Mouse (Mus musculus): ENCODE results near the gene P3h4. TPM values are rescaled to one million over a fixed set of nuclear protein-coding genes. Genes with fewer than 3 reads are reported as not detected.

P3h4 gene
- polyA plus RNA-seq (2012; rRNA removed; ENCODE audit: low replicate concordance): 22.4 and 40.4 TPM in 2 replicates

GRCm38 (mm10) chr11:100414021-100414913, at the start of gene P3h4:
Gene P3h4 (minus strand): TSS chr11:100414836.

GRCm38 (mm10) chr11:100441797-100442196, 27.2 kb upstream of the P3h4 start, which contains the start of the genes Nt5c3b and Klhl10:
Gene Nt5c3b (minus strand): TSS chr11:100441808.
Gene Klhl10 (plus strand): TSS chr11:100441917.

GRCm38 (mm10) chr11:100414914-100415822, 532 bp upstream of the P3h4 start, which contains the start of gene Fkbp10:
Gene Fkbp10 (plus strand): TSS chr11:100415697.

GRCm38 (mm10) chr11:100397600-100398389, 16.8 kb downstream of the P3h4 start, which contains the start of gene Jup:
Gene Jup (minus strand): TSS chr11:100397763.

Other genes starting within 250 kb of the P3h4 start
- gene Krt9, start 221.6 kb downstream of the P3h4 start, polyA plus RNA-seq (2012; rRNA removed; ENCODE audit: low replicate concordance): not detected in 2 replicates
- gene Krt14, start 207.3 kb downstream of the P3h4 start, polyA plus RNA-seq (2012; rRNA removed; ENCODE audit: low replicate concordance): 52.1 and 78.7 TPM in 2 replicates
- not detected in 2 replicates for gene Krt16, start 165.9 kb downstream of the P3h4 start, polyA plus RNA-seq (2012; rRNA removed; ENCODE audit: low replicate concordance)
- gene Krt17, start 153.8 kb downstream of the P3h4 start, polyA plus RNA-seq (2012; rRNA removed; ENCODE audit: low replicate concordance): 34.7 and 41.4 TPM in 2 replicates
- 0.07 and 0.12 TPM in 2 replicates for gene Krt42, start 145.0 kb downstream of the P3h4 start, polyA plus RNA-seq (2012; rRNA removed; ENCODE audit: low replicate concordance)
- 105 and 139 TPM in 2 replicates for gene Eif1, start 95.0 kb downstream of the P3h4 start, polyA plus RNA-seq (2012; rRNA removed; ENCODE audit: low replicate concordance)
- not detected in 2 replicates for gene Gast, start 80.4 kb downstream of the P3h4 start, polyA plus RNA-seq (2012; rRNA removed; ENCODE audit: low replicate concordance)
- 11.5 and 15.2 TPM in 2 replicates for gene Hap1, start 58.7 kb downstream of the P3h4 start, polyA plus RNA-seq (2012; rRNA removed; ENCODE audit: low replicate concordance)
- gene Jup, start 17.1 kb downstream of the P3h4 start, polyA plus RNA-seq (2012; rRNA removed; ENCODE audit: low replicate concordance): 197 and 231 TPM in 2 replicates
- 45.8 and 58.9 TPM in 2 replicates for gene Fkbp10, start 861 bp upstream of the P3h4 start, polyA plus RNA-seq (2012; rRNA removed; ENCODE audit: low replicate concordance)
- gene Nt5c3b, start 27.0 kb upstream of the P3h4 start, polyA plus RNA-seq (2012; rRNA removed; ENCODE audit: low replicate concordance): 30.1 and 47.6 TPM in 2 replicates
- 0.27 and 0.57 TPM in 2 replicates for gene Klhl10, start 27.1 kb upstream of the P3h4 start, polyA plus RNA-seq (2012; rRNA removed; ENCODE audit: low replicate concordance)
- 3.1 and 5.7 TPM in 2 replicates for gene Klhl11, start 57.9 kb upstream of the P3h4 start, polyA plus RNA-seq (2012; rRNA removed; ENCODE audit: low replicate concordance)
- 897 and 934 TPM in 2 replicates for gene Acly, start 113.2 kb upstream of the P3h4 start, polyA plus RNA-seq (2012; rRNA removed; ENCODE audit: low replicate concordance)
- 1.0 and 2.6 TPM in 2 replicates for gene Ttc25, start 130.8 kb upstream of the P3h4 start, polyA plus RNA-seq (2012; rRNA removed; ENCODE audit: low replicate concordance)
- 42.6 and 64.4 TPM in 2 replicates for gene Cnp, start 160.1 kb upstream of the P3h4 start, polyA plus RNA-seq (2012; rRNA removed; ENCODE audit: low replicate concordance)
- gene Nkiras2, start 204.4 kb upstream of the P3h4 start, polyA plus RNA-seq (2012; rRNA removed; ENCODE audit: low replicate concordance): 61.2 and 75.2 TPM in 2 replicates
- gene Dnajc7, start 205.3 kb upstream of the P3h4 start, polyA plus RNA-seq (2012; rRNA removed; ENCODE audit: low replicate concordance): 25.5 and 53.3 TPM in 2 replicates